Mouse (Mus musculus) testis, adult 2 months (tissue): ENCODE data around the gene Pard3.

ENCODE experiments used
- CTCF ChIP-seq: fragments of 200-500 bp; IDR thresholded peaks from 2 replicates; pipeline ENCODE4 v1.5.1; 2012; ENCODE audit warnings: low read depth, mild to moderate bottlenecking, inconsistent platforms, low read length, moderate library complexity; ENCODE audit not compliant: control insufficient read depth, insufficient read depth, insufficient replicate concordance
- POLR2A ChIP-seq: fragments of 200-500 bp; IDR thresholded peaks from 2 replicates; pipeline ENCODE4 v1.6.1; 2012; ENCODE audit warnings: low read depth, mild to moderate bottlenecking, inconsistent platforms, low read length, moderate library complexity; ENCODE audit not compliant: control insufficient read depth

- TF ChIP-seq CTCF (no peak), POLR2A (no peak)
Measured at GRCm38 (mm10) chr8:127512580-127512979, 448.9 kb downstream of the Pard3 start.
